Mouse (Mus musculus) G1E-ER4 (cell line): Measurements from ENCODE around the gene Inafm2. TPM values are rescaled to one million over a fixed set of nuclear protein-coding genes. Genes with fewer than 3 reads are reported as not detected.

Experiments used
- GATA1 ChIP-seq: IDR thresholded peaks from one replicate; pipeline ENCODE4 v1.8.0; 2012; ENCODE audit warnings: low read length, inconsistent platforms
- polyA plus RNA-seq: library from polyadenylated mRNA; stranded (reverse); fragments of >175 nt; gene quantifications from 2 replicates; pipeline ENCODE4 v1.2.3, GENCODE M21; 2012

The Inafm2 gene
- polyA plus RNA-seq: 19.7 and 23.8 TPM in 2 replicates

GRCm38 (mm10) chr2:118745232-118745884, at the start of gene Inafm2:
TSS of gene Inafm2 (plus strand) at chr2:118745758.
- no peak for TF ChIP-seq GATA1

GRCm38 (mm10) chr2:118696451-118697308, 48.9 kb upstream of the Inafm2 start:
- no peak for TF ChIP-seq GATA1

GRCm38 (mm10) chr2:118697311-118697877, 48.2 kb upstream of the Inafm2 start:
- no peak for TF ChIP-seq GATA1

GRCm38 (mm10) chr2:118697955-118698354, 47.6 kb upstream of the Inafm2 start:
- TF ChIP-seq GATA1: no peak

- no peak for TF ChIP-seq GATA1
Measured at GRCm38 (mm10) chr2:118700179-118701062, 45.1 kb upstream of the Inafm2 start.

GRCm38 (mm10) chr2:118701161-118701560, 44.4 kb upstream of the Inafm2 start:
- TF ChIP-seq GATA1: no peak

- TF ChIP-seq GATA1: no peak
Measured at GRCm38 (mm10) chr2:118701971-118702882, 43.3 kb upstream of the Inafm2 start.

- TF ChIP-seq GATA1: no peak
Measured at GRCm38 (mm10) chr2:118702883-118703761, 42.4 kb upstream of the Inafm2 start.

GRCm38 (mm10) chr2:118703913-118704730, 41.4 kb upstream of the Inafm2 start, which contains the start of gene Ankrd63:
TSS of gene Ankrd63 (minus strand) at chr2:118703963.
- no peak for TF ChIP-seq GATA1

- TF ChIP-seq GATA1: no peak
Measured at GRCm38 (mm10) chr2:118706436-118706835, 39.1 kb upstream of the Inafm2 start.

- TF ChIP-seq GATA1: no peak
Measured at GRCm38 (mm10) chr2:118708472-118708871, 37.1 kb upstream of the Inafm2 start.

- no peak for TF ChIP-seq GATA1
Measured at GRCm38 (mm10) chr2:118709655-118710221, 35.8 kb upstream of the Inafm2 start.
